Mouse (Mus musculus) heart, postnatal 0 days (tissue): ENCODE data around the gene Mcat.

Experiments used
- CTCF ChIP-seq: IDR thresholded peaks from 2 replicates; pipeline ENCODE4 v1.5.1; 2016; ENCODE audit warnings: antibody characterized with exemption, control low read depth, low read depth
- EP300 ChIP-seq: IDR thresholded peaks from 2 replicates; pipeline ENCODE4 v1.6.1; 2016; ENCODE audit warnings: antibody characterized with exemption, low read depth

DNA sequence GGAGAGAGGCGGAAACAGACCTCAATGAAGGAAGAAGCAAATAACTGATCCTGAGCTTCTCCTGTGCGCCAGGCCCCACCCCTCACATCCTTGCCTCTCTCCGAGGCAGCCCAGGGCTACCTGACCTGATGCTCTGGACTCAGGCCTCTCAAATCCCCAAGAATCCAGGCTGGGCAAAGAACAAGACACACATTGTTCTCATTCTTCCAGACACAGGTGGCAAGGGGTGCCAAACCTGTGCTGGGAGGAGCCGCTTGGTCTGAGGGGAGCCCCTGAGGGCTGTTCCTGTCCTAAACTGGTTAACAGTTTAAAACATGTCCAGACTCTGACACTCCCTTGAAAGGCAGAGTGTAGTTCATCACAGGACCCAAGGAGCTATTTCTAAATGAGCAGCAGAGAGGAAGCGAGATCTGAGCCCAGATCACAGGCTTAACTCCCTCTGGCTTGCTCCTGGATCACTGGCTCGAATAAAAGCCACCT is 21.2 kb upstream of the Mcat start:
- TF ChIP-seq CTCF (no peak), EP300 (no peak)
